Mouse (Mus musculus) monocyte, adult 5-6 weeks (primary cell): ENCODE measurements around the gene Nr1h5. TPM values are rescaled to one million over a fixed set of nuclear protein-coding genes. Genes with fewer than 3 reads are reported as not detected.

Experiments
- ATAC-seq: fragments of 153-309, 156-312 bp; replicated peaks from 2 replicates; pipeline ENCODE4 v1.8.0; 2017; ENCODE audit warnings: mild to moderate bottlenecking; ENCODE audit not compliant: low TSS enrichment, insufficient number of reproducible peaks, severe bottlenecking, poor library complexity, low FRiP score
- total RNA-seq: library from RNA; stranded (forward); fragments of 200-1000, 200-491, 200-594 nt; gene quantifications from 3 replicates; pipeline ENCODE4 v1.2.3, GENCODE M21; 2017

The Nr1h5 gene
- total RNA-seq, 1 experiment from 2014 or later = not detected

- no peak for ATAC-seq
Observed at GRCm38 (mm10) chr3:102935451-102936354, 28.2 kb downstream of the Nr1h5 start, which contains the start of gene Sycp1. Gene Sycp1, minus strand, starts transcription at chr3:102936100.

GRCm38 (mm10) chr3:102899136-102899535 lies 64.8 kb downstream of the Nr1h5 start:
- ATAC-seq = no peak

Other genes with a start within 250 kb of the Nr1h5 start
- 6.2 to 8.1 TPM (median 7.8 TPM) in 3 replicates for gene Tspan2, start 229.6 kb downstream of the Nr1h5 start, total RNA-seq
- not detected in 3 replicates for gene Tshb, start 181.4 kb downstream of the Nr1h5 start, total RNA-seq
- not detected in 3 replicates for gene Sycp1, start 28.0 kb downstream of the Nr1h5 start, total RNA-seq
- 40.9 to 131 TPM (median 46.6 TPM) in 3 replicates for gene Sike1, start 31.6 kb upstream of the Nr1h5 start, total RNA-seq
- gene Csde1, start 56.3 kb upstream of the Nr1h5 start, total RNA-seq = 828 to 853 TPM (median 834 TPM) in 3 replicates
- gene Nras, start 94.2 kb upstream of the Nr1h5 start, total RNA-seq = 62.4 to 116 TPM (median 88.9 TPM) in 3 replicates
- not detected in 3 replicates for gene Ampd1, start 109.9 kb upstream of the Nr1h5 start, total RNA-seq
- gene Dennd2c, start 138.5 kb upstream of the Nr1h5 start, total RNA-seq = 2.6 to 3.3 TPM (median 3.2 TPM) in 3 replicates
- 79.0 to 122 TPM (median 93.2 TPM) in 3 replicates for gene Bcas2, start 207.5 kb upstream of the Nr1h5 start, total RNA-seq